Mouse (Mus musculus) left cerebral cortex, postnatal 36 days (tissue): ENCODE data around the gene Ep400. TPM values are rescaled to one million over a fixed set of nuclear protein-coding genes. Genes with fewer than 3 reads are reported as not detected.

Source experiments
- DNase-seq, 2 experiments: peaks; one replicate each; pipeline ENCODE4 v3.0.0; 2021 to 2022; ENCODE audit warnings: low spot score in 2 of 2, mixed read lengths in 1 of 2
- intact Hi-C: fragments of 180-260 bp; cut with DNase I; formaldehyde crosslinking; loops from one replicate; pipeline ENCODE4 v1.15.1; 2025
- total RNA-seq, 2 experiments: library from RNA; stranded (reverse); gene quantifications; 2 replicates each; pipeline ENCODE4 v1.2.3; 2021

The Ep400 gene
- total RNA-seq, 2 experiments from 2014 or later = 95.6 to 101 TPM

DNA sequence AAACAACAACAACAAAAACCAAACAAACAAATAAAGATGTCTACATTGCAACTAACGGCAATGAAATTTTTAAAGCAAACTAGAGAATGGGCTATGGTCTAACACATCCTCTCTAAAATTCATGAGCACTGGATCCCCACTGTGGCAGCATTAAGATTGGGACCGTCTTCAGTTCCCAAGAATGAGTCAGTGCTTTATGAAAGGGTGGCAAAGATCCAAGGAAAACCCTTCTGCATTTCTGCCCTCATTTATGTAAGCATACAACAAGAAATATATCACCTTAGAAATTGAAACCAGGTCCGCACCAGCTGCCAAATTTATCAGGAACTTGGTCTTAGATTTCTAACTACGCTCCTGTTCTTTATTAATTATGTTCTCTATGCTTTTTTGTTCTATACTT, 61.3 kb downstream of the Ep400 start:
- intact Hi-C loops = no loop called here
- DNase-seq = no peak

- DNase-seq = no peak
- intact Hi-C loops = no loop called here
Measured at GRCm38 (mm10) chr5:110704004-110704403, 66.5 kb downstream of the Ep400 start.

DNA sequence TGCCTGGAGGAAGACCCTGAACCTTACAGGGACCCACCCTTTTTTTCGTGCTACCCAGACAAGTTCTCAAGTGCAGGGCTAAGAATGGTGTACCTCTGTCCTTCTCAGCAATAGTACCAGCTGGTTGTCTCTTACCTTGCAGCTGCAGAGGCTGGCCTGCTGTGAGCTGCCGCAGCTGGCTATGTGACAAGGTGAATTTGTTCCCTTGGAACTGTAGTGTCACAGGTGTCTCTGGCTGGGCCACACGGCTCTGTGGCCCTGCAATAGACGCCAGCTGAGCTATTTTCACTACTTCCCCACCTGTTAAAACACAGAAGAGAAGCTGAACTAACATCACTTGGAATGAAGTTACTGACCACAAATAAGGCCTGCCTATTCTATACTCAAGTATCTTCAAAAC, 71.9 kb downstream of the Ep400 start:
- intact Hi-C loops = no loop called here

GRCm38 (mm10) chr5:110682041-110682440, 88.5 kb downstream of the Ep400 start:
- no peak for DNase-seq
- intact Hi-C loops = no loop called here

More for the DNA sequence above, 71.9 kb downstream of the Ep400 start:
- DNase-seq = no peak

DNA sequence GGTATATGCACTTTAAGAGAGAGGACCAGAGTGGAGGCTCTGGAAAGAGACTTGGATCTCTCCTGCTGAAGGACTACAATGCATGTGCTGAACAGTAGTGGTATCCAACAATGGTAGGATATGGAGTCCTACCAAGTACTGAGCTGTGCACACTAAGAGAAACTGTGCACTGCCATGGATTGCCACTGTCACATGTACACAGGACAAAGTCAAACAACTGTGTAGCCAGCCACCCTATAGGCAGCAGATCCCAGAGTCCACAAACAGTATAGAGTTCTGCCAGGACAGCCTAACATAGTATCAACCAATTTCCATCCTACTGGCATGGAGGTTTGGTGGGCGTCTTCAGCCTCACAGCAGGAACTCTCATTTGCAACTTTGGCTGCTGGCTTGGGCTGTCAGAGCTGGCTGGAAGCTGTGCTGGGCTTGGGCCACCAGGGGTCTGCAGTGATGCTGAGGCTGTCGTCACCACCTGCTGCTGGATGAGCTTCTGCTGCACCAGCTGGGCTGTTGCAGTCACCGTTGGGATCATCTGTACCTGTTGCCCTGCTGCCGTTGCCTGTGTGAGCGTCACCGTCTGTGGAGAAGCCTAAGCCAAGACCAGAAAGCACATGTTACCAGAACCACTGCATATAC, 104.9 kb downstream of the Ep400 start:
- DNase-seq = no peak
- intact Hi-C loops = no loop called here

GRCm38 (mm10) chr5:110664750-110665269, 105.7 kb downstream of the Ep400 start:
- intact Hi-C loops = no loop called here
- no peak for DNase-seq

GRCm38 (mm10) chr5:110664041-110664440, 106.5 kb downstream of the Ep400 start:
- DNase-seq = no peak
- intact Hi-C loops = no loop called here

DNA sequence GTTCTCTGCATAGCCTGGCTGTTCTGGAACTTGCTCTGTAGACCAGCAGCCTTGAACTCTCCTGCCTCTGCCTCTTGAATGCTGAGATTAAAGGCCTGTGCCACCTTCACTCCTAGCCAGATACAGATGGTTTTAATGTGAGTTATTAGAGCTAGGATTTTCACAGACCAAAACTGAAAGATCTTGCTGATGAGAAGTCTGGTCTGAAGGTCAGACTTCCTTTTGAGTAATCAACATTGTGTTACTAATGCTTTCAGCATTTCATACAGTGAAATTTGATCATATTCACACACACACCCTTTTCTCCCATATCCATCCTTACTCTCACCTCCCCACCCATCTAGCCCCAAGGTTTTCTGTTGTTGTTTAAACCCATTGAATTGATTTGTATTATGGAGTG, 110.8 kb downstream of the Ep400 start:
- DNase-seq = no peak
- intact Hi-C loops = no loop called here

DNA sequence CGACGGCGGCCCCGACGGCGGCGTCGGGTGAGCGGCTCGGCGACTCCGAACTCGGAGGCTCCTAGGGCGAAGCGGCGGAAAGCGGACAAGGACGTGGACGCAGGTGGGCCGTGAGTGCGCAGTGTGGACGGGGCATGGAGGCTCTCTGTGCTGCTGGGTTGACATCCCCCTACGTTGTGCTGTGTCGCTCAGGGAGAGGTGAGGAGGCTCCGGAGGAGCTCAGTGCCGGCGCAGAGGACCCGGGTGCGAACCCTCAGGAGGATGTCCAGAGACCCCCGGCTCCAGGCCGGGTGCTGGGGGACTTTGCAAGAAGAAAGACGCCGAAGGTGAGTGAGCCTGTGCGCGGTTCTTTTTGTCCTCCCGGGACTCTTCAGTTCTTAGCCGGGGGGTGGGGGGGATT, 116.8 kb downstream of the Ep400 start:
- intact Hi-C loops = no loop called here
- DNase-seq = no peak

DNA sequence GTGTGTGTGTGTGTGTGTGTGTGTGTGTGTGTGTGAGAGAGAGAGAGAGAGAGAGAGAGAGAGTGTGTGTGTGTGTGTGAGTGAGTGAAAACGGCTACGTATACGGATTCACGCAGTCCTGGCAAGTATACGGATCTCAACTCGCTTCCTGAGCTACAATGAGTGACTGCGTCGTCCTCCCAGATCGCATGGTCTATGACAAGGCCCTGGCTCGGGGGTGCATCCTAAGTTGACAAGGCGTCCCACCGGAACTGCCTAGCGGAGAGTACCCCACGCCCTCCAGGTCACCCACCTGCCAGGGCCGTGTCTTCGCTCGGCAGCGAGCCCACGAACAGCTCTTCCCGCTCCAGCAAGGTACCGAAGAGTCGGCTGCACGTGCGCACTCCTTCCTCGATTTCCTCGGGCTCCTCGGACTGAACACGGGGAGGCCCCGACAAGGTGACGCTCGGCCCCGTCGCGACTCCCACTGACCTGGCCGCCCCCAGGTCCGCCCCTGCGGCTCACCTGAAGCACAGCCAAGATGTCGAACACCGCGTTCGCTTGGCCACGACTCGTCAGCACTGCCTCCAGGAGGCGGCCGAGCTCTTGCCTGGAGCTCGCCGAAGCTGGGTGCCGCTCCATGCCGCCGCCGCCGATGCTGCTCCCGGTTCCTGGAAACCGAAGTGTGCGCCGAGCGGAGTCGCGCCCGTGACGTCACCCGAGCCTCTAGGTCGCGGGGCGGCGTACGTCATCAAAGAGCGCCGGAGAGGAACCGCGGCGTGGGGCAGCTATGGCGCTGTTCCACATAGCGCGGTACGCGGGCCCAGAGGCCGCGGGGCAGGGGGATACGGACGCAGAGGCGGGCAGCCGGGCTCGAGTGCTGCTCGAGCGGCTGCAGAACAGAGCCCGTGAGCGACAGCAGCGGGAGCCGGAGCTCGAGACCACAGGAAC, 117.5 kb downstream of the Ep400 start, which contains the start of the genes Noc4l and Ddx51:
Gene Noc4l, minus strand, starts transcription at position 699 of the 930 bp plus-strand sequence.
Gene Ddx51, plus strand, starts transcription at position 733 of the 930 bp plus-strand sequence.
- DNase-seq = peak; percentile 95 to 97
- intact Hi-C loops = no loop called here

DNA sequence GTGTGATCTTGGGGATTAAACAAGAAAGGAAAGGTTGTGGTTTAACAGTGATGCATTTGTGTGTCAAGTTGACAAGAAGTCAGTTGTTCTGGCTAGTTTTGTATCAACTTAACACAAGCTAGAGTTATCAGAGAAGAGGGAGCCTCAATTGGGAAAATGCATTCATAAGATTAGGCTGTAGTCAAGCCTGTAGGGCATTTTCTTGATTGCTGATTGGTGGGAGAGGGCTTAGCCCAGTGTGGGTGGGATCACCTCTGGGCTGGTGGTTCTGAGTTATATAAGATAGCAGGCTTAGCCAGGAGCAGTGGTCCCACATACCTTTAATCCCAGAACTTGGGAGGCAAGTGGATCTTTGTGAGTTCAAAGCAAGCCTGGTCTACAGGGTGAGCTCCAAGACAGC, 124.1 kb downstream of the Ep400 start:
- no peak for DNase-seq
- intact Hi-C loops = no loop called here

GRCm38 (mm10) chr5:110639459-110639858, 131.1 kb downstream of the Ep400 start:
- peak; percentile 79 to 87 for DNase-seq
- intact Hi-C loops = loop anchor here (5.0 kb wide), 1 partner anchor 282 kb away; no protein-coding TSS in a partner anchor

DNA sequence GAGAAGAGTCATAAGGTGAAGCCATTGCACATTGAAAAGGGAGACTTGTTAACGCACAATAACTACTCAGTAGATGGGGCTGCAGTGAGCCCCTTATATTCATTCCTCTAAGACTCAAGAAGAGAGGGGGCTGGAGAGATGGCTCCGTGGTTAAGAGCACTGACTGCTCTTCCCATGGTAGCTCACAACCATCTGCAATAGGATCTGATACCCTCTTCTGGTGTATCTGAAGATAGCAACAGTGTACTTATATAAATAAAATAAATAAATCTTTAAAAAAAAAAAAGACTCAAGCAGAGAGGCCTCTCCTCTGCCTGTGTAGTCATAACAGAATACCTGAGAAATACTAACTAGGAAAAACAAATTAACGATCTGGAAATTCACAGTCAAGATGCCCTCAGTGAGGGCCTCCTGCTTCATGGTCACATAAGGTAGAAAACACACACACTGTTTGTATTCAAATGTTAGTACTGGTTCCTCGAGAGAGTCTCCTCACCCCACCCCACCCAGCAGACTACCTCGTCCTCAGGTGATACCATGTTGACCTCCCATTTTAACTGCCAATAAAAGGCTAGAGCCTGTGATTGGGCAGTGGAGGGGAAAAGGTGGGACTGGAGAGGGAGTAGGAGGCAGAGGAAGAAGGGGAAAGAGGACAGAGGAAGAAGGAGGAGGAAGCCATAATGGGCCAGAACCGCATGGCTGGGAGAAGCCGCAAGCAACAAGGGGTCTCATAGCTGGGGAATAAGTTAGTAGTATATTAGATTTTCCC, 132.0 kb downstream of the Ep400 start:
- intact Hi-C loops = loop anchor here (5.0 kb wide), 1 partner anchor 281 kb away; no protein-coding TSS in a partner anchor
- DNase-seq = no peak

DNA sequence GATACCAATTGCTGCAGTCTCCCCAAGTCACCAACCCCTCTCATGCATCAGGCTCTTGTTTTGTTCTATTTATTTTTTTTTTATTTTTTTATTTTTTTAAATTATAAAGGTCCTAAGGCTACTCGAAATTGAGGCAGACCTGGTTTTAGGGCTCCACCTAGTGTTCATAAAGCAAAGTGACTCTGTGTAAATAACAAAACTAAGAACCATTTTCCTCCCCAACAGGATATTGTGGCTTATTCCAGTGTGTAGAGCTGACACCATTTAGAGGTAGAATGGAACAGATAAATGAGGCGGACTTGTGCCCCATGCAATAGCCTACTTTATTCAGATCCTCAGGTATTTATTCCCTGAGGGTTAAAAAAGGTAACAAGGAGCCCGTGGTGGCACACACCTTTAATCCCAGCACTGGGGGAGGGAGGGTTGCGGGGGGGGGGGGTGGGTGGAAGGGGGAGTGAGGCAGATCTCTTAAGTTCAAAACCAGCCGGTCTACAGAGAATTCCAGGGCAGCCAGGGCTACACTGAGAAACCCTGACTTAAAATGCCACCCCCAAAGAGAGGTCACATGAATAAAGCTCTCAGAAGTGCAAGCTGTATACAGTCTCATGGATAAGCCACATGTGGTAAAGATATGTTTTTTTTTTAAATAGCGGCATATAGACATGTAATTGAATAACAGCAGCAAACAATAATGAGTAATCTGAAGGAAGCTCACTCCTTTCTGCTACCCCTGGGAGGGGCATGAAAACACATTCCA, 134.4 kb downstream of the Ep400 start:
- intact Hi-C loops = loop anchor here (1.0 to 5.0 kb wide), 2 partner anchors 142 to 279 kb away; no protein-coding TSS in a partner anchor
- no peak for DNase-seq

DNA sequence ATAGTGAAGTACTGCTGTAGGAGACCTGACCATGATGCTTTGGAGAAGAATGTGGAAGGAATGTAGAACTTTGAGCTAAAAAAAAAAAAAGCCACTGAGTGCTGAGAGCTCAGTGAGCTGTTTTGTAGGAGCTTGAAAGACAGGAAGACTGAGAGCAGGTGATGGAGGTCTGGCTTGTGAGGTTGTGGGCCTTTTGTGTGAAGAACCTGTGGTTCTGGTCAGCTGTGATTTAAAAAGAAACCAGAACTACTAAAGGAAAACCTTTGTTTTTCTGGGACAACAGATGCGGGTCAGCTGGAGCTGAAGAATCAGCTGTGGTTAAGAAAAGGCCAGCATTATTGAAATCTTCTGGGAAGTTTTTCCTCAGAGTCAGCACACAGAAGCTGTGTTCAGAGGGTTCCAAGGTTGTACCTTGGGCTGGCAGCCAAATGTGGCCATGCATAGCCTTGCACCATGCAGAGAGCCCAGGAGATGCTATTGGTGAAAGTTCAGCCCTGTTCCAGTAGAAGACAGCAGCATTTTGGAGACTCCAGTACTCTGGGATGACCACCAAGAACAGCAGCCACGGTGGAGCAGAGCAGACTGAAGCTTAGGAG, 140.9 kb downstream of the Ep400 start:
- no peak for DNase-seq
- intact Hi-C loops = no loop called here

DNA sequence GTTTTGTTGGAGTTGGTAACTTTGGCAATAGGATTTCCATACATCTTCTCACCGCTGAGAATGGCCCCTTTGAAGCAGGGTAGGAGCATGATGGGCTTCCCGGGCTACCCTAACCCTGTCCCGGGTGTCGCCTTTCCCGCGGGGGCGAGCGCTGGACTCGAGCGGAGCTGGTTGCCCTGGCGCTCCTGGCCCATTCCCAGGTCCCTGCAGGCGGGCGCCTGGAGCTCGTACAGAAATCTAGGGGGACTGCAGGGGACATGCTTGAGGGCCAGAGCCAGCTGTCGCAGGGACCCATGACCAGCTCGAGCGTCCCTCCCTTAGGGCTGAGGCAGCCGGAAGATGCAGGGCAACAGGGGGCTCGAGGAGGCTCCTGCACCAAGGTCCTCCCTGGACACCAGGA, 142.4 kb downstream of the Ep400 start:
- intact Hi-C loops = no loop called here
- no peak for DNase-seq

DNA sequence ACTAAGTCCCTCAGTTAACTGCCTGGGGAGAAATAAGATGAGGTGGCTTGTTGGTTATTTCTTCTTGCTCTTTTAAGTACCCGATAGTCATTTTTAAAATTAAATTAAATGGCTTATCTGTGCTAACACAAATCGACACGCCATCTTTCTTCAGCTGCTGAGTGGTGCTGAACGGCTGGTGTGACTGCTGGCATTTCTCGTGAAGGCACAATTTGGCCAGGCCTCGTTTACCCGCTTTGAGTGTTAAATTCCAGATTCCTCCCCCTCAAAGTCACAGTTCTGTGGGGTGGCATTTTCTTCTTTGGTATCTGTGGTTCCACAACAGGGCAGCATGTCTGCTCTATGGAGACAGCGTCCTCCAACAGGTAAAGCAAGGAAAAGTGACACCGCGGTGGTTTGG, 143.2 kb downstream of the Ep400 start:
- no peak for DNase-seq
- intact Hi-C loops = no loop called here

- no peak for DNase-seq
- intact Hi-C loops = no loop called here
Measured at GRCm38 (mm10) chr5:110624319-110624718, 146.2 kb downstream of the Ep400 start.

DNA sequence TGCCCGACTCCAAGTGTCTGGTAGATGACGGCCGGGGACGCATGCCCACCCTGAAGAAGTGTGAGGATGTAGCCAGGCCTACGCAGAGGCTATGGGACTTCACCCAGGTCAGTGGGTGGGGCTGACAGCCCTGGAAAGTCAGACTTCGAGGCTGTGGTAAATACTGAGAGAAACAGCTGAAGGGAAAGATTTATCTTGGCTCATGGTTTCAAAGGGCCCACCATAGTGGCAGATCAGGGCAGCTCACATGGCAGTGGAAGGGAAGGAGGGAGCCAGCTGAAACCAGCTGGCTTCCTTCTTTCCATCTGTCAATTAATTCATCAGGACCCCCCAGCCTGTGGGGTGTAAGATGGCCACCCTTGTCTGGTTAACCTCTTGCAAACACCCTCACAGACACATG, 151.3 kb downstream of the Ep400 start:
- no peak for DNase-seq
- intact Hi-C loops = no loop called here
